Mouse (Mus musculus): ENCODE data around the gene Crmp1.

DNA sequence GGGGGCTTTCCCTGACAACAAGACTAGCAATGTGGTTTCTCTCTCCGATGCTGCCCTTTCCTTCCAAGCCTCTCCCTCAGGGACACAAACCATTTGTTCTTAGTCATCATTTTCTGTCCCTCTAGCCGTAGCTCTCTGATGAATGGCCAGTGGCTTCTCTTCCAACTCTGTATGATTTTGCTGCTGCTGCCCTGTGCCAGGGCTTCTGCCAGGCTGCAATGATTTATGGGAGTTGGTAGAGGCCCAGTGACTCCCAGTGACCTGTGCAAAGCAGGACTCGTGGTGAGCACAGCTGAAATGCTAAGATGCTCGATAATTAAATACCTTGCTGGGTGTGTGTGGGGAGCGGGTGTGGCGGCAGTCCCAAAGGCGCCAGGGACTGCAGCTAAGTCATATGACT lies 26.5 kb upstream of the Crmp1 start:
- TF ChIP-seq CTCF (IDR thresholded peaks at IDR 0.05; ENCODE audit: low read depth, low read length) = no peak
- no peak for TF ChIP-seq POLR2A (IDR thresholded peaks at IDR 0.05; ENCODE audit: borderline replicate concordance, low read depth, low read length)

Data from bone marrow macrophage, adult 2 months (primary cell).